Mouse (Mus musculus) neural tube, embryonic 13.5 days (tissue): ENCODE data around the gene Acvrl1. TPM values are rescaled to one million over a fixed set of nuclear protein-coding genes. Genes with fewer than 3 reads are reported as not detected.

Experiments
- ATAC-seq: fragments of 200-750 bp; cut with Nextera tagmentation; 2 replicates; pipeline ENCODE4 v1.8.0; 2017; ENCODE audit warnings: low read depth, mild to moderate bottlenecking, moderate TSS enrichment, moderate library complexity
- H3K27ac ChIP-seq: fragments of 300-500 bp; sonication (generic); replicated peaks from 2 replicates; pipeline ENCODE4 v1.5.1; 2015; ENCODE audit warnings: moderate library complexity, mild to moderate bottlenecking, inconsistent platforms
- H3K27me3 ChIP-seq: fragments of 300-500 bp; sonication (generic); 2 replicates; pipeline ENCODE4 v1.6.1; 2015; ENCODE audit warnings: mild to moderate bottlenecking, inconsistent platforms
- H3K36me3 ChIP-seq: fragments of 300-500 bp; sonication (generic); 2 replicates; pipeline ENCODE4 v1.6.1; 2015; ENCODE audit warnings: mild to moderate bottlenecking, inconsistent platforms
- H3K4me1 ChIP-seq: fragments of 300-500 bp; sonication (generic); replicated peaks from 2 replicates; pipeline ENCODE4 v1.6.1; 2015; ENCODE audit warnings: inconsistent platforms
- H3K4me2 ChIP-seq: fragments of 300-500 bp; sonication (generic); 2 replicates; pipeline ENCODE4 v1.6.1; 2015; ENCODE audit warnings: inconsistent platforms, mild to moderate bottlenecking, moderate library complexity
- H3K4me3 ChIP-seq: fragments of 300-500 bp; sonication (generic); 2 replicates; pipeline ENCODE4 v1.5.1; 2015; ENCODE audit warnings: mild to moderate bottlenecking, inconsistent platforms
- H3K9ac ChIP-seq: fragments of 300-500 bp; sonication (generic); 2 replicates; pipeline ENCODE4 v1.6.1; 2015; ENCODE audit warnings: moderate library complexity, mild to moderate bottlenecking, inconsistent platforms
- H3K9me3 ChIP-seq: fragments of 300-500 bp; sonication (generic); 2 replicates; pipeline ENCODE4 v1.6.1; 2016; ENCODE audit warnings: inconsistent platforms
- WGBS: fragments of 180-500 bp; shearing (Covaris S2); methylation state at CpG from one replicate; pipeline ENCODE4 v1.1.7; 2015; 5-methylcytosine and 5-hydroxymethylcytosine counted together
- polyA plus RNA-seq: library from polyadenylated mRNA; unstranded; fragments of >200 nt; fragmentation: Nextera tagmentation; extraction: Ambion mirVana; gene quantifications from 2 replicates; pipeline ENCODE4 v1.2.1, GENCODE M21; 2015

Acvrl1 gene
- 8.1 and 9.0 TPM in 2 replicates for polyA plus RNA-seq

DNA sequence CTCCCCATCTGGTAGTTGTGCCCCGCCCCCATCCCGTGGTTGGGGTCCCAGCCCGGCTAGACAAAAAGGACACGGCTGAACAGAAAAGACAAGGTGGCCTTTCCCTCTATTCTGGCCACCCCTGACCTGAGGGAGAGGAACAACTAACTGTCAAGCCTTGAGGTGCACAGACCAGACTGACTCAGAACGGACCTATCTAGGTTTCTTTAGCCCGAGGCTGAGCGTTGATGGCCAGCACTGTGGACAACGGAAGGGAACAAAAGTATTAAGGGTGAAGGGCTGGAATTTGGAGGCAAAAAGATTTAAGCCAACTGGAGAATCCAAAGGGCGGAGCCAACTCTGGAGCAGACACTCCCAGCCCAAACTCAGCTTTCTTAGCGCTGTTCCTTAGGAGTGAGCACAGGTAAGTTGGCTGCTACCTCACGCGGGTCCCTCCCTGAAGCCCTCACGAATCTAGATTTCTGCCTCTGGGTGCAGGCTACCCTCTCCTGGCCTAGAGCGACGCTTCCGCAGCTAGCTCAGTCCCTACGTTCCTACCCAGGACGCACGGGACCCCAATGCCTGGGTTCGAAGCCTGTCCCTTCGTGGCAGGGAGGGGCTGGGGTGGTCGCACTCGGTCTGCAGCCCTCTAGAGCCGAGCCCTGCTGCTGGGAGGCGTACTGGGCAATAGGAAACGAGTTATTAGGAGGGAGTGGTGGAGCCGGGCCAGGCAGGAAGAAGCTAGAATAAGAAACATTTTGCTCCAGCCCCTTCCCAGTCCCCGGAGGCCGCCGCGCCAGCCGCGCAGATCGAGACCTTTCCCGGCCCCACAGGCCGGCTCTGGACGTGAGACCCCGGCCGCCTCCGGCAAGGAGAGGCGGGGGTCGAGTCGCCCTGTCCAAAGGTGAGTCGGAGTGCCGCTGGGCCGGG lies at the start of gene Acvrl1:
Acvrl1 (plus strand) TSS at position 342 of the 909 bp plus-strand sequence.
- peaks cover 53% of the 10 kb centered on the region for H3K27me3 ChIP-seq
- H3K4me3 ChIP-seq, result peak within 1 kb of the TSS; percentile 33
- no peak for ATAC-seq
- H3K36me3 ChIP-seq, result no peaks in the 10 kb centered on the region
- H3K4me1 ChIP-seq, result peaks cover 25% of the 10 kb centered on the region
- H3K27ac ChIP-seq, result no peak within 1 kb of the TSS
- WGBS, result 4% methylated on average over 46 of the region's 46 CpGs
- peak within 1 kb of the TSS; percentile 51 for H3K4me2 ChIP-seq
- no peaks in the 10 kb centered on the region for H3K9me3 ChIP-seq
- H3K9ac ChIP-seq, result peak within 1 kb of the TSS; percentile 57

DNA sequence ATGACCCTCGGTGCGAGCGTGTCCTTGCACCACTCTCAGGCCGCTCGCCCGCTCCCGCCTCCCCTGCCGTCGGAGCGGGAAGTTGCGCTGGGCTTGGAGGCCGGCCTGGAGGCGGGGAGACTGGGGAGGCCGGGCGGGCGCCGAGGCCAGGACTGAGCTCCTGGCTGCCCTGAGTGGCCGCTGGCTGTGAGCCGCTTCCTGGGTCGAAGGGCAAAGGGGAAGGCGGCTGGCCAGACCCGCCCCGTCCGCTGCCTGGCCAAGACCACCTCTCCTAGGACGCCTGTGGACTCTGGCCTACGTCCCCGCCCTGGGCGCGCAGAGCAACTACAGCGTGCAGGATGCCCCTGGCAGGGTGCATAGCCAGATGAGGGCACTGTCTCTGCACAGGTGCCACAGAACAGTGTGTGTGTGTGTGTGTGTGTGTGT lies 49.6 kb upstream of the Acvrl1 start:
- H3K4me2 ChIP-seq, result peak overlapping the region; percentile 72
- no peaks in the 10 kb centered on the region for H3K9me3 ChIP-seq
- peak overlapping the region; percentile 75 for H3K4me3 ChIP-seq
- H3K27ac ChIP-seq, result peak overlapping the region; percentile 94
- WGBS, result 1% methylated on average over 30 of the region's 30 CpGs
- peak overlapping the region; percentile 95 for H3K9ac ChIP-seq
- H3K36me3 ChIP-seq, result no peaks in the 10 kb centered on the region
- H3K27me3 ChIP-seq, result no peaks in the 10 kb centered on the region
- H3K4me1 ChIP-seq, result peaks cover 69% of the 10 kb centered on the region
- peak; percentile 28 for ATAC-seq

DNA sequence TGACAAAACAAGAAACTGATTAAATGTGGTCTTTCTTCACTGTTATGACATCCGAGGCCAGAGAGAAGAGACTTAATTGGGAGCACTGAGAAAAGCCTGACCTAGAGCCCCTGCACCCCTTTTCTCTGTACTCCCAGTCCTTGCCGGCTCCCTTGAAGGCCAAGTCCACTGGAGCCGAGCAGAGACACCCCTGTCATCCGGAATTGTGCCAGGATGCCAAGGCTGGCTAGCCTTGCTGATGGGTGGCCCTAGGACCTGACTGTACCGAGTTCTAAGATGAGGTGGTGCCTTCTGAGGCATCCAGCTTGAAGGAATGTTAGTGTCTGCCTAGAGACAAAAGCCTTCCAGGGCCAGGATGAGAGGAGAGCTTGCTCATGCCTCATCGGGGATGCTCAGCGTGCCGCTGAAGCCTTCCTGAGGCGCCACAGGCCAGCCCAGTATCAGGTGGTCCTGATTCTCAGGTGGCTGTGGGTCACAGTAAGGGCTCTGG lies 48.2 kb upstream of the Acvrl1 start:
- ATAC-seq, result no peak
- H3K9ac ChIP-seq, result no peak overlapping the region
- H3K36me3 ChIP-seq, result no peaks in the 10 kb centered on the region
- H3K9me3 ChIP-seq, result no peaks in the 10 kb centered on the region
- 76% methylated on average over 9 of the region's 9 CpGs for WGBS
- no peak overlapping the region for H3K4me2 ChIP-seq
- no peak overlapping the region for H3K4me3 ChIP-seq
- no peaks in the 10 kb centered on the region for H3K27me3 ChIP-seq
- H3K27ac ChIP-seq, result no peak overlapping the region
- peaks cover 58% of the 10 kb centered on the region for H3K4me1 ChIP-seq

DNA sequence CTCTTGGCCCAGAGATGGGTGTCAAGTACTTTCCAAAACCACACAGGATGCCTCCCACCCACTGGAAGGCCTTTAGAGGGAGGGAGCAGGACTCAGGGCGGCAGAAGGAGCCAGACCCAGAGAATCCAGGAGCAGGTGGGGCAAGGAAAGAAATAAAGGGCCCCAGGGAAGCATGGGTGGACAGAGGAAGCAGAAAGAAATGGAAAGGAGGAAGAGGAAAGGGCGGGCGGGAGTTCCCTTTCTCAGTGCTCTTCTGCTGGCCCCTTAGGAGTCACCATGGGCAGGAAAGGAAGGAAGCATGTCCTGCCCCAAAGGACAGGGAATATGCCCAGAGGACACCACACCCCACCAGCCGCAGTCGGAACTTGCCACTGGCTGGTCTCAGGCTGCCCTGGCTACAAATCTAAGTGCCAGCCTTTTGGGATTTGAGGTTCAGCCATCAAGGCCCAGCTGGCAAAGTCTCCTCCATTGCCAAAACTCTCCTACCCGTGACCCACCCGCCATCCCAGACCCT lies 47.2 kb upstream of the Acvrl1 start:
- no peak for ATAC-seq
- Histone ChIP-seq H3K27ac (no peak overlapping the region), H3K36me3 (no peaks in the 10 kb centered on the region), H3K27me3 (0 out of 2 replicates have a peak, but pooled peaks cover under 1% of the 10 kb centered on the region), H3K4me1 (peaks cover 48% of the 10 kb centered on the region), H3K9ac (no peak overlapping the region), H3K9me3 (no peaks in the 10 kb centered on the region), H3K4me3 (no peak overlapping the region), H3K4me2 (no peak overlapping the region)
- 58% methylated on average over 7 of the region's 7 CpGs for WGBS

DNA sequence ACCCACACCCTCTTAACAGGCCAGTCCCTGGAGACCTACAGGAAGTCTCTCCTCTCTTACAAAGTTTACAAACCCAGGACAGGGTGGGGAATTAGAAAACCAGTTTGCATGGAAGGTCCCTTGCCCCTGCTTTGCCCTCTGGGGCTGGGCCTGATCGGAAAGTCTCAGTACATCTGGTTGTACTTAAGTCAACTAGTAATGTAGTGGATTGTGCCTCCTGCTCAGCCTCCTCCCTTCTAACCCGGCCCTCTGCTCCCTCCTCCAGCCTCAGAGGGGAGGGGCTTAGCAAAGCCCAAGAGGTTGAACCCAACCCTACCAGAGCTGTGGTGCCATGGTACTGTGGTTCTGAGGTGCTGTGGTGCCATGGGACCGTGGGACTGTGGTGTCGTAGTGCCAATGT lies 46.1 kb upstream of the Acvrl1 start:
- Histone ChIP-seq H3K9ac (no peak overlapping the region), H3K4me2 (no peak overlapping the region), H3K36me3 (no peaks in the 10 kb centered on the region), H3K4me3 (no peak overlapping the region), H3K9me3 (no peaks in the 10 kb centered on the region), H3K27me3 (0 out of 2 replicates have a peak, but pooled peaks cover 5% of the 10 kb centered on the region), H3K27ac (no peak overlapping the region), H3K4me1 (peaks cover 38% of the 10 kb centered on the region)
- 54% methylated on average over 4 of the region's 4 CpGs for WGBS
- no peak for ATAC-seq

DNA sequence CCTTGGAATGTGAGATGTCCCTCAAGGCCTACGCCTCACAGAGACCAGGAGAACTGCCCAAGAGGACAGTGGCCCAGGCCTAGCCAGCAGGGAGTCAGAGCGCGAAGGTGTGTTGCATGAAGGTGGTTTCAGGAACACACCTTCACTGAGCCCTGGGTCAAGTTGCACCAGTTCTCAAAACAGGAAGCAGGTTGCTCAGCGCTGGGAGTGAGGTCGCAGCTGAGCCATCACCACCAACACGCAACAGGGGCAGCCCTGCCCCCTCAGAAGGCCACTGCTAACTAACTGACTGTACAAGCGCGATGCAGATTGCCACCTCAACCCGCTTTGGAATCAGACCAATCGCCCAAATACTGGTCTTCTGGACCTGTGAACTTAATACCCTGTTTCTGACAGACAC lies 43.8 kb upstream of the Acvrl1 start:
- Histone ChIP-seq H3K36me3 (no peaks in the 10 kb centered on the region), H3K27ac (no peak overlapping the region), H3K4me2 (no peak overlapping the region), H3K4me1 (peaks cover 26% of the 10 kb centered on the region), H3K9ac (no peak overlapping the region), H3K4me3 (no peak overlapping the region), H3K27me3 (0 out of 2 replicates have a peak, but pooled peaks cover 5% of the 10 kb centered on the region), H3K9me3 (no peaks in the 10 kb centered on the region)
- WGBS, result 85% methylated on average over 10 of the region's 10 CpGs
- no peak for ATAC-seq

DNA sequence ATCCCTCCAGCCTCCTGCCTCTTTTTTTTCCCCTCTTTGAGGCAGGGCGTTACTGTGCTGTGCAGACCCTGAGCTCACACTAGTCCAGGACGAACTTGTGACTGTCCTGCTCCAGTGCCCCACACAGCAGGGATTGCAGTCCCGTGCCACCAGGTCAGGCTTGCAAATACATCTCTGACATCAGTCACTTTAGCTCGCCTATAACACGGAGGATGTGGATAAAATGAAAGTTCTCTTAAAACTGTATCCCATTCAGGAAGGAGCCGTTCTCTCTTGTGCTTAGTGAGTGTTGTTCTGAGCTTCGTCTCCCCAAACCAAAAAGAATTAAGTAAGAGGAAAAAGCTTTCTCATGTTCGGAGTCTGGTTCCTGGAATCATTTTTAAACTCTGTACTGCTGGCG lies 41.9 kb upstream of the Acvrl1 start:
- Histone ChIP-seq H3K9me3 (no peaks in the 10 kb centered on the region), H3K27me3 (0 out of 2 replicates have a peak, but pooled peaks cover 5% of the 10 kb centered on the region), H3K4me2 (no peak overlapping the region), H3K9ac (no peak overlapping the region), H3K36me3 (no peaks in the 10 kb centered on the region), H3K4me1 (peaks cover 9% of the 10 kb centered on the region), H3K4me3 (no peak overlapping the region), H3K27ac (no peak overlapping the region)
- no peak for ATAC-seq
- 74% methylated on average over 9 of the region's 9 CpGs for WGBS

DNA sequence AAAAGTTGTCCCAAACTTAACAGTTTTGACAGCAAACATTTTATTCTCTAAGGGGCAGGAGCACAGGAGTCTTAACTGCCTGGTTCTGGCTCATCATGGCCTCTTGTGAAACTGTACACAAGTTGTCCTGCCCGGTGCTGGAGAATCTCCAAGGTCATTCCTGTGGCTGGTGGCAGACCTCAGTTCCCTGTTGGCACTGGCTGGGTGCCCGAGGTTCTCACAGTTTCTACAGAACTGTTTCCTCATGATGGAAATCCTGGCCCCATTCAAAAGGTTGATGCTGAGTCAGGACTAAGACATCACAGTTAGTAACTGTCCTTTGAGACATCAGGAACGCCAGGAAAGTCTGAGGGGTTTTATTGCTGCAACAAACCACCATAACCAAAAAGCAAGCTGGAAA lies 41.4 kb upstream of the Acvrl1 start:
- no peak overlapping the region for H3K27ac ChIP-seq
- H3K36me3 ChIP-seq, result no peaks in the 10 kb centered on the region
- peaks cover 10% of the 10 kb centered on the region for H3K4me1 ChIP-seq
- WGBS, result 63% methylated on average over 3 of the region's 3 CpGs
- no peak for ATAC-seq
- H3K4me3 ChIP-seq, result no peak overlapping the region
- H3K9ac ChIP-seq, result no peak overlapping the region
- H3K27me3 ChIP-seq, result 0 out of 2 replicates have a peak, but pooled peaks cover 5% of the 10 kb centered on the region
- H3K4me2 ChIP-seq, result no peak overlapping the region
- no peaks in the 10 kb centered on the region for H3K9me3 ChIP-seq

DNA sequence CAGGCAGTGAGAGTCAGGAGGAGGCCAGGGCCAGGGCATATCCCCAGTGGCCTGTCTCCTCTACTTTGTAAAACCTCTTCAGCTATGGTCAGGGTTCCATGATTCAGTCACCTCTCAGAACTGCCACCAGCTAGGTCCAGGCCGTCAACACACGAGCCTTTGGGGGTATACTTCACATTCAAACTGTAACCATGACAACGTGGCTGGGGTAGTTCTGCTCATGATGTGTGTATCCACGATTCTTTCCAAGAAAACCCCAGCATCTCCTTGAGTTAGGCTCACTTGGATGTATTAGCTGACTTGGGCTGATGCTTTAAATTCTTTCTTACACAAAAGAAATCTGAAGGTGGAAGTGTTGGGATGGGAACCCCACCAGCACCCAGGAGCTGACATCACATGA lies 40.0 kb upstream of the Acvrl1 start:
- ATAC-seq, result no peak
- Histone ChIP-seq H3K9me3 (no peaks in the 10 kb centered on the region), H3K9ac (no peak overlapping the region), H3K27me3 (0 out of 2 replicates have a peak, but pooled peaks cover 5% of the 10 kb centered on the region), H3K4me2 (no peak overlapping the region), H3K36me3 (no peaks in the 10 kb centered on the region), H3K4me3 (no peak overlapping the region), H3K27ac (no peak overlapping the region; the same call in 1 of the 2 replicates), H3K4me1 (peaks cover 23% of the 10 kb centered on the region)
- 34% methylated on average over 4 of the region's 4 CpGs for WGBS

DNA sequence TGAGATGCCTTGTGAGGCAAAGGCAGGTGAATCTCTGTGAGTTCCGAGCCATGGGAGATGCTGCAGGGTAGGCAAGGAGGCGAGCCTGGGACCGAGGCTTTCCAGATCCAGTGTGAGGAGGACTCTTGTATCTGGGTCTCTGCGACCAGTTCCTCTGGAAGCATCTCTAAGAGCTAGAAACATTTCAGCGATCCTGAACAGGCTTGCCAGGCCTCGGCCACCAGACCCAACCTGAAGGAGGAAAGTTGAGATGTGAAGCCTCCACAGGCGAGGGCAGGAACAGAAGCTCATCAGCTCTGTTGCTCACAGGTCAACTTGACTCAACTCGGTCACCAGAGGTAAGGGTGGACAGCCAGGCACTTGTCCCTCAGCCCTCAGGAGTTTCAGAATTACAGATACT lies 36.8 kb upstream of the Acvrl1 start:
- H3K9ac ChIP-seq, result no peak overlapping the region
- peaks cover 6% of the 10 kb centered on the region; the same call in 1 of the 2 replicates for H3K27me3 ChIP-seq
- no peak overlapping the region for H3K4me3 ChIP-seq
- no peak overlapping the region for H3K4me2 ChIP-seq
- H3K4me1 ChIP-seq, result peaks cover 42% of the 10 kb centered on the region
- no peak for ATAC-seq
- 94% methylated on average over 8 of the region's 8 CpGs for WGBS
- no peaks in the 10 kb centered on the region for H3K9me3 ChIP-seq
- peak overlapping the region; percentile 85 for H3K27ac ChIP-seq
- H3K36me3 ChIP-seq, result no peaks in the 10 kb centered on the region

DNA sequence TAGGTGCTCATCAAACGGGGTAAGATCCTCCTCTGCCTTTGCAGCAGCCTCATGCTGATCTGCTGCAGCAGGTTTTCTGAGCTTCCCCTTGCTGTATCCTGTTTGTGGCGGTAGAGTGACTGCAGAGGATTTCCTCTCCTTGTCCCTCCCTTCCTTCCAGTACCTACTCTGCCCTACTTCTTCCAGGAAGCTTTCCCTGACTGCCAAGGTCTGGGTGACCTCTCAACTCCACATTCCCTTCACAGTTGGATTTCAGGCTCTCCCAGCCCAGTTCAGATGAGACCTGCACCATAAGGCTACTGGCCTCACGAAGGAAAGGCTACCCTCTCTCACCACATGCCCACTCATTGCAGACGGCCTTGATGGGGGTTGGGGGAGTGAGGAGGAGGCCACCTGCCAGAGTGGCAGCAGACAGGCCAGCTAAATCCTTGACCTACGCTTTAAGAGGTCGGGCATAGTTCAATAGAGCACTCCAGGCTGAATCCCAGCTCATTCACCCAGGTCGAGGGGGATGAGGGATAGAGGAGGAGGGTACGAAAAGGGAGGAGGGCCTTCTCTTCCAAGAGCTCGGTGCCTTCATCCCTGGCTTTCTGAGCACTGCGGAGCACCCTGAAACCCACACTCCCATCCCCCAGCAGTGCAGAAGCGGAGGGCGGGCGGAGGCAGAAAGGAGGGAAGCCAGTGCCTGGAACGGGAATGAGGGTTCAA lies 36.0 kb upstream of the Acvrl1 start:
- Histone ChIP-seq H3K27ac (peak overlapping the region; percentile 85), H3K4me1 (peaks cover 45% of the 10 kb centered on the region), H3K36me3 (no peaks in the 10 kb centered on the region), H3K4me2 (peak overlapping the region; percentile 27), H3K4me3 (no peak overlapping the region), H3K9me3 (no peaks in the 10 kb centered on the region), H3K9ac (0 out of 2 replicates have a peak overlapping the region, but pooled peaks have one; percentile 27), H3K27me3 (peaks cover 6% of the 10 kb centered on the region; the same call in 1 of the 2 replicates)
- 22% methylated on average over 14 of the region's 14 CpGs for WGBS
- ATAC-seq, result peak; percentile 57
